Mouse (Mus musculus): ENCODE data around the gene Ap5b1. TPM values are rescaled to one million over a fixed set of nuclear protein-coding genes. Genes with fewer than 3 reads are reported as not detected.

Gene Ap5b1
- total RNA-seq, 1 experiment from 2014 or later: 7.3 TPM

- peak; percentile 94 for DNase-seq
Measured at GRCm38 (mm10) chr19:5609547-5610404, 42.0 kb downstream of the Ap5b1 start, which contains the start of gene Kat5. TSS of gene Kat5 (minus strand) at chr19:5610237.

GRCm38 (mm10) chr19:5611973-5612372, 44.1 kb downstream of the Ap5b1 start:
- DNase-seq: no peak

GRCm38 (mm10) chr19:5612762-5613411, 45.1 kb downstream of the Ap5b1 start:
- no peak for DNase-seq

DNA sequence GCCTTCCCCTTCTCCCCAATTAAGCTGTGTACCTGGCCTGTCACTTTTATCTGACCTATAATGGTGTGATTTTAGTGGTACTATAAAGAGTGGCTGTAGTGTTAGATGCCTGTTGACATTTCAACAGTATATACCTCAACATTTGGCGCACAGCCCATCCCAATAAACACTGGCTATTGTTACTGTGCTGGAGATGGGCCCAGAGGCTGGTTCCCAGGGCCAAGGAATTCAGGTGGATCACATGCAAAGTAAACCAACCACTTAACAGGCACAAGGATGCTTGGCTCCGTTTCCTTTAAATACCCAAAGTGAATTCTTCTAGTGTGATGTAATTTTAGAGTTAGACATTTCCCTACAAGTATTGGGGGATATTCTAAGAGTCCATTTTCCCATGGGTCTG, 47.1 kb downstream of the Ap5b1 start:
- DNase-seq: no peak

DNA sequence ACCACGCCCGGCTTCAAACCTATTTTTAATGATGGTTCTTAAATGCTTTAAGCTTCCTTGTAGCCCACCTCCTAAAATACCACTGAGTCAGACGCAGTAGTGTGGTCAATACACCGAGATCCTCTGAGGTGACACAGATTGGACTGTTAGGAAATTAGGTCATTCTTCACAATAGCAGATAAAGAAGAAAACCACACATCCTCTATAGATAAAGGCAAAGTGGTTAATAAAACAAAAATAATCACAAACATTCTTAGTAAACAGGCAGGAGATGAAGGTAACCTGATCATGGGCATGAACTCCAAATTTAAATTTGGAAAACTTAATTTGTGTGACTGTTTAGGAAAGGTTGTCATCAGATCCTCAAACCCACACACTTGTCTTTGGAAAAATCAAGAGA, 52.2 kb downstream of the Ap5b1 start:
- no peak for DNase-seq

Other genes with a start within 250 kb of the Ap5b1 start
- gene Catsper1, start 232.3 kb upstream of the Ap5b1 start, total RNA-seq (2021): not detected in 2 replicates
- 1.3 and 2.8 TPM in 2 replicates for gene Cst6, start 218.5 kb upstream of the Ap5b1 start, total RNA-seq (2021)
- 29.0 and 29.9 TPM in 2 replicates for gene Eif1ad, start 201.3 kb upstream of the Ap5b1 start, total RNA-seq (2021)
- 144 and 153 TPM in 2 replicates for gene Banf1, start 200.9 kb upstream of the Ap5b1 start, total RNA-seq (2021)
- 73.0 and 75.7 TPM in 2 replicates for gene Sart1, start 179.3 kb upstream of the Ap5b1 start, total RNA-seq (2021)
- gene Tsga10ip, start 165.5 kb upstream of the Ap5b1 start, total RNA-seq (2021): not detected in 2 replicates
- 210 and 236 TPM in 2 replicates for gene Drap1, start 143.0 kb upstream of the Ap5b1 start, total RNA-seq (2021)
- gene AI837181, start 142.9 kb upstream of the Ap5b1 start, total RNA-seq (2021): 36.8 and 45.1 TPM in 2 replicates
- 0.98 and 1.1 TPM in 2 replicates for gene Fosl1, start 120.5 kb upstream of the Ap5b1 start, total RNA-seq (2021)
- gene Ccdc85b, start 110.1 kb upstream of the Ap5b1 start, total RNA-seq (2021): 8.8 and 11.2 TPM in 2 replicates
- 70.8 and 92.6 TPM in 2 replicates for gene Fibp, start 107.4 kb upstream of the Ap5b1 start, total RNA-seq (2021)
- 0.85 and 4.2 TPM in 2 replicates for gene Ctsw, start 99.5 kb upstream of the Ap5b1 start, total RNA-seq (2021)
- gene Efemp2, start 94.1 kb upstream of the Ap5b1 start, total RNA-seq (2021): 42.5 and 45.9 TPM in 2 replicates
- gene Mus81, start 79.6 kb upstream of the Ap5b1 start, total RNA-seq (2021): 22.3 and 28.6 TPM in 2 replicates
- 640 and 706 TPM in 2 replicates for gene Cfl1, start 77.6 kb upstream of the Ap5b1 start, total RNA-seq (2021)
- gene 1700020D05Rik, start 64.2 kb upstream of the Ap5b1 start, total RNA-seq (2021): 1.0 and 2.2 TPM in 2 replicates
- gene Snx32, start 57.5 kb upstream of the Ap5b1 start, total RNA-seq (2021): 10.4 and 11.8 TPM in 2 replicates
- not detected in 2 replicates for gene Ovol1, start 7.4 kb upstream of the Ap5b1 start, total RNA-seq (2021)
- gene Rnaseh2c, start 33.8 kb downstream of the Ap5b1 start, total RNA-seq (2021): 106 and 113 TPM in 2 replicates
- 54.8 and 62.0 TPM in 2 replicates for gene Kat5, start 42.2 kb downstream of the Ap5b1 start, total RNA-seq (2021)
- 60.7 and 65.1 TPM in 2 replicates for gene Rela, start 69.5 kb downstream of the Ap5b1 start, total RNA-seq (2021)
- 56.4 and 64.0 TPM in 2 replicates for gene Sipa1, start 95.7 kb downstream of the Ap5b1 start, total RNA-seq (2021)
- 50.4 and 51.2 TPM in 2 replicates for gene Map3k11, start 120.7 kb downstream of the Ap5b1 start, total RNA-seq (2021)
- 75.1 and 78.4 TPM in 2 replicates for gene Pcnx3, start 120.9 kb downstream of the Ap5b1 start, total RNA-seq (2021)
- not detected in 2 replicates for gene Kcnk7, start 136.3 kb downstream of the Ap5b1 start, total RNA-seq (2021)
- gene Ehbp1l1, start 158.3 kb downstream of the Ap5b1 start, total RNA-seq (2021): 29.1 and 29.3 TPM in 2 replicates
- gene Fam89b, start 161.6 kb downstream of the Ap5b1 start, total RNA-seq (2021): 41.3 and 50.4 TPM in 2 replicates
- 212 and 214 TPM in 2 replicates for gene Ltbp3, start 172.9 kb downstream of the Ap5b1 start, total RNA-seq (2021)
- 87.4 and 92.1 TPM in 2 replicates for gene Scyl1, start 203.4 kb downstream of the Ap5b1 start, total RNA-seq (2021)